Mouse (Mus musculus): ENCODE results near the gene Ptp4a2. TPM values are rescaled to one million over a fixed set of nuclear protein-coding genes. Genes with fewer than 3 reads are reported as not detected.
"Not testable (repeated sequence)": the region's sequence is repeated elsewhere in the genome, so short reads cannot be mapped to it uniquely, and the experiment has no call there.

The Ptp4a2 gene
- total and polyA plus RNA-seq, 3 experiments, result 118 to 619 (median 119) TPM

GRCm38 (mm10) chr4:129890094-129890493 is 79.1 kb downstream of the Ptp4a2 start:
- Histone ChIP-seq H3K79me2 (ENCODE audit: control insufficient read depth, insufficient read depth, low read length, poor library complexity) (no peaks in the 10 kb centered on the region), H3K9ac (ENCODE audit: control insufficient read depth, low read depth, low read length, poor library complexity, severe bottlenecking) (no peak overlapping the region), H3K4me1 (ENCODE audit: control insufficient read depth in 1 of 2, insufficient read depth in 2 of 2, low read length in 2 of 2) (no peaks in the 10 kb centered on the region), H3K27me3 (ENCODE audit: control insufficient read depth in 1 of 2, insufficient read depth in 2 of 2, low read length in 2 of 2) (peaks cover 2 to 3% of the 10 kb centered on the region in 2 experiments; a peak in 3 of 4 replicates), H3K4me3 (ENCODE audit: control insufficient read depth in 1 of 2, insufficient read depth in 1 of 2, low read depth in 2 of 2, low read length in 2 of 2) (no peak overlapping the region), H3K27ac (ENCODE audit: control insufficient read depth, low read depth, low read length) (no peak overlapping the region), H3K9me3 (replicated peaks; ENCODE audit: insufficient read depth, low read length) (no peaks in the 10 kb centered on the region), H3K36me3 (ENCODE audit: control insufficient read depth in 1 of 2, insufficient read depth in 2 of 2, low read length in 2 of 2) (no peaks in the 10 kb centered on the region)
- no peak for DNase-seq (ENCODE audit: low read depth, low spot score)
- TF ChIP-seq ZNF384 (IDR thresholded peaks at IDR 0.05; ENCODE audit: low read depth, low read length), result no peak
- no peak for TF ChIP-seq TCF12 (IDR thresholded peaks at IDR 0.05; ENCODE audit: low read depth, low read length)
- TF ChIP-seq MAX (IDR thresholded peaks at IDR 0.05; ENCODE audit: low read length), result no peak
- TF ChIP-seq TBP (IDR thresholded peaks at IDR 0.05; ENCODE audit: low read depth, low read length), result no peak
- no peak for TF ChIP-seq ZMIZ1 (IDR thresholded peaks at IDR 0.05; ENCODE audit: low read depth, low read length)

- H3K4me3 ChIP-seq (ENCODE audit: control insufficient read depth in 1 of 2, insufficient read depth in 1 of 2, low read depth in 2 of 2, low read length in 2 of 2), result no peak overlapping the region
- no peaks in the 10 kb centered on the region for H3K4me1 ChIP-seq (ENCODE audit: control insufficient read depth in 1 of 2, insufficient read depth in 2 of 2, low read length in 2 of 2)
- H3K27ac ChIP-seq (ENCODE audit: control insufficient read depth, low read depth, low read length), result no peak overlapping the region
- TF ChIP-seq NRF1 (IDR thresholded peaks at IDR 0.05; ENCODE audit: insufficient read depth, low read depth, low read length, poor library complexity, severe bottlenecking) (no peak), ZC3H11A (IDR thresholded peaks at IDR 0.05; ENCODE audit: low read depth, low read length) (no peak), ETS1 (IDR thresholded peaks at IDR 0.05; ENCODE audit: low read depth, low read length) (no peak), POLR2AphosphoS2 (IDR thresholded peaks at IDR 0.05; ENCODE audit: low read length) (no peak), RAD21 (IDR thresholded peaks at IDR 0.05; ENCODE audit: low read depth, low read length) (no peak), CTCF (IDR thresholded peaks at IDR 0.05 in 2 of 3, conservative IDR thresholded peaks at IDR 0.05 in 1 of 3; ENCODE audit: control insufficient read depth in 1 of 3, insufficient read depth in 1 of 3, low read depth in 2 of 3, low read length in 3 of 3, poor library complexity in 1 of 3, severe bottlenecking in 1 of 3) (no peak), KAT2A (conservative IDR thresholded peaks at IDR 0.05; ENCODE audit: low read depth, low read length) (no peak), MEF2A (IDR thresholded peaks at IDR 0.05; ENCODE audit: extremely low read depth, insufficient replicate concordance, low read depth, low read length, poor library complexity, severe bottlenecking) (no peak), BHLHE40 (IDR thresholded peaks at IDR 0.05; ENCODE audit: borderline replicate concordance, low read depth, low read length) (no peak), GATA1 (IDR thresholded peaks at IDR 0.05; ENCODE audit: low read depth, low read length) (no peak), GABPA (IDR thresholded peaks at IDR 0.05; ENCODE audit: low read depth, low read length) (no peak), TAL1 (IDR thresholded peaks at IDR 0.05; ENCODE audit: low read length) (no peak), USF2 (IDR thresholded peaks at IDR 0.05; ENCODE audit: borderline replicate concordance in 1 of 2, insufficient read depth in 1 of 2, low read depth in 1 of 2, low read length in 2 of 2) (no peak), MAX (IDR thresholded peaks at IDR 0.05; ENCODE audit: low read length) (no peak)
- H3K9me3 ChIP-seq (replicated peaks; ENCODE audit: insufficient read depth, low read length), result no peaks in the 10 kb centered on the region
- no peak overlapping the region for H3K9ac ChIP-seq (ENCODE audit: control insufficient read depth, low read depth, low read length, poor library complexity, severe bottlenecking)
- H3K36me3 ChIP-seq (ENCODE audit: control insufficient read depth in 1 of 2, insufficient read depth in 2 of 2, low read length in 2 of 2), result no peaks in the 10 kb centered on the region
- H3K79me2 ChIP-seq (ENCODE audit: control insufficient read depth, insufficient read depth, low read length, poor library complexity), result no peaks in the 10 kb centered on the region
- no peak for DNase-seq (ENCODE audit: low read depth, low spot score)
- H3K27me3 ChIP-seq (ENCODE audit: control insufficient read depth in 1 of 2, insufficient read depth in 2 of 2, low read length in 2 of 2), result peaks cover 2 to 3% of the 10 kb centered on the region in 2 experiments; a peak in 3 of 4 replicates
Observed at GRCm38 (mm10) chr4:129894861-129895260, 83.8 kb downstream of the Ptp4a2 start.

GRCm38 (mm10) chr4:129898815-129899214 is 87.8 kb downstream of the Ptp4a2 start:
- H3K9ac ChIP-seq (ENCODE audit: control insufficient read depth, low read depth, low read length, poor library complexity, severe bottlenecking); H3K4me3 ChIP-seq (ENCODE audit: control insufficient read depth in 1 of 2, insufficient read depth in 1 of 2, low read depth in 2 of 2, low read length in 2 of 2); H3K36me3 ChIP-seq (ENCODE audit: control insufficient read depth in 1 of 2, insufficient read depth in 2 of 2, low read length in 2 of 2); H3K79me2 ChIP-seq (ENCODE audit: control insufficient read depth, insufficient read depth, low read length, poor library complexity); DNase-seq (ENCODE audit: low read depth, low spot score); H3K27ac ChIP-seq (ENCODE audit: control insufficient read depth, low read depth, low read length); H3K27me3 ChIP-seq (ENCODE audit: control insufficient read depth in 1 of 2, insufficient read depth in 2 of 2, low read length in 2 of 2); H3K4me1 ChIP-seq (ENCODE audit: control insufficient read depth in 1 of 2, insufficient read depth in 2 of 2, low read length in 2 of 2); H3K9me3 ChIP-seq (replicated peaks; ENCODE audit: insufficient read depth, low read length): not testable (repeated sequence)
